Mouse (Mus musculus): ENCODE results near the gene Zg16. TPM values are rescaled to one million over a fixed set of nuclear protein-coding genes. Genes with fewer than 3 reads are reported as not detected.
"Not testable (repeated sequence)": the region's sequence is repeated elsewhere in the genome, so short reads cannot be mapped to it uniquely, and the experiment has no call there.

Gene Zg16
- polyA plus RNA-seq (2014; fragmentation: Nextera tagmentation; extraction: Ambion mirVana), result 0.30 TPM in 1 of 2 replicates, not detected in the other

DNA sequence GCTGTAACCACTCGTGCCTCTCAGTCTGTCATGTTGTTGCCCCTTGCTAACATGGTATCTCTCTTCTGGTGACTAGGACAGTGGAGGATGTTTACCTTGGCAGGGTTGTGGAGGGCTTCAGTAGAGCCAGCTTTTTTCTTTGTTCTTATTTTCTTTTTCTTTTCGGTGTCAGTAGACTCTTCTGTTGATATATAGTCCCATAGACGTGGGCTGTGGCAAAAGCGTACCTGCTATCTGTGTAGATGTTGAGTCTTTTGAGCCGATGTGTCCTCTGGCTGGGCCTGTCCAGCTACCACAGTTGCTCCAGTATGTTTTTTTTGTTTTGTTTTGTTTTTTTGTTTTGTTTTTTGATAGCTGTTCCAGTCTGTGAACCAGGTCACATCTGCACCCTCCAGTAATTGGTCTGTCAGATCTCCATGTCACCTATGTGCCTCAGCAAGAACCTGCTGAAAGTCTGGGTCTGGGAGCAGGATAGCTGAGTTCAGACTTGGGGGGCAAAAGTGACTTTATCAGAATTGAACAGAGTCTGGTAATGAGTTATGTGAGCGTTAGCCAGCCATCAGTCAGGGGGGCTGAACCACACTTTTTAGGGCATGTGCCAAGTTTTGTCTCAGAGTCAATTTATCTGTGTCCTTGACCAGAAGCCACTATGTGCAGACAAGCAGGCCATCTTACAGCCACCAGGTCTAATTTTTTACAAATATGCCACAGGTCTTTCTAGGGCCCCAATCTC is at the start of gene Zg16:
TSS of gene Zg16 (minus strand) at position 51 of the 733 bp plus-strand sequence.
- ATAC-seq (replicated peaks; ENCODE audit: low FRiP score, low TSS enrichment, low read depth), result not testable (repeated sequence)

DNA sequence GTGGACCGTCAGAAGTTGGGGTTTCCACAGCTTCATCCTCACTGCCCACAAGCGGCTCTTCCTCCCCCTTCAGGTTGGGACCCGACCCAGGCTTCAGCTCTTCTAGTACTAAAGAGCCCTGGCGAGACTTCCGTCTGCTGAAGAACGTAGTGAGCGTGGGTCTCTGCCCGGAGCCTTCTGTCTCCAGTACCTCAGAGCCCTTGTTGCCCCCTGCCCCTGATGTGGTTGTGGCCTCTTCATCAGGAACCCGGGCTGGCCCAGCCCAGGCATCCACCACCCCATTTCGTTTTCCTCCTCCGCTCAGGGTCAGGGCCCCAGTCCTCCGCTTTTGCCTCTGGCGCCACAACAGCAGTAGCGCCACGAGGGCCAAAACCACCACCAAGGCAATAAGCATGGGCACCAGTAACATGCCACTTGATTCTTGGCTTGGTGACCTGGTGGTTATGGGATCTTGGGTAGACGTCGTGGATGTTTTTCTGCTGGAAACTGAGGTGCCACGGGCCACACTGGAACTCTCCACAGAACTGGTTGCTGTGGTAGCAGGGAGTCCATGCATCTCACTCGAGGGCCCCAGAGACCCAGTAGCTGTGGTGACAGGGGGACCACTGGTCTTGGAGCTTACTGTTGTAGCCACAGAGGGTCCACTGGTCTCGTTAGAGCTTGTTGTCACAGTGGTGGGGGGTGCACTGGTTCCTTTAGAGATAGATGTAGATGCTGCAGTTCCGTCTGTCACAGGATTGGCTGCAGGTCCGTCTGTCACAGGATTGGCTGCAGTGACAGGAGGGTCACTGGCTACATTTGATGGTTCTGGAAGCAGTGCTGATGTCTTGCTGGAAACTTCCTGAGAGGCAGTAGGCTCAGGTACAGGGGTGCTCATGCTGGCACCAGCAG is 49.3 kb upstream of the Zg16 start:
- Histone ChIP-seq H3K27me3 (replicated peaks; ENCODE audit: control insufficient read depth, insufficient read depth, low read length) (no peaks in the 10 kb centered on the region), H3K4me2 (ENCODE audit: low read length) (no peak overlapping the region), H3K27ac (ENCODE audit: low read depth) (no peak overlapping the region), H3K4me1 (replicated peaks; ENCODE audit: control insufficient read depth, insufficient read depth, low read length) (no peaks in the 10 kb centered on the region), H3K4me3 (ENCODE audit: low read depth, low read length) (no peak overlapping the region), H3K9me3 (ENCODE audit: control insufficient read depth, low read length) (no peaks in the 10 kb centered on the region), H3K9ac (ENCODE audit: low read length) (no peak overlapping the region), H3K36me3 (ENCODE audit: control insufficient read depth, insufficient read depth, low read length) (no peaks in the 10 kb centered on the region)
- DNase-seq (ENCODE audit: low spot score) (no peak), ATAC-seq (replicated peaks; ENCODE audit: low FRiP score, low TSS enrichment, low read depth) (no peak)
- 85% methylated on average over 22 of the region's 22 CpGs for WGBS

More for the DNA sequence above, at the start of gene Zg16:
- peaks cover 14% of the 10 kb centered on the region for H3K4me1 ChIP-seq (replicated peaks; ENCODE audit: control insufficient read depth, insufficient read depth, low read length)
- not testable (repeated sequence) for H3K27ac ChIP-seq (ENCODE audit: low read depth); H3K9me3 ChIP-seq (ENCODE audit: control insufficient read depth, low read length); H3K36me3 ChIP-seq (ENCODE audit: control insufficient read depth, insufficient read depth, low read length); H3K9ac ChIP-seq (ENCODE audit: low read length); H3K4me2 ChIP-seq (ENCODE audit: low read length); H3K4me3 ChIP-seq (ENCODE audit: low read depth, low read length); H3K27me3 ChIP-seq (replicated peaks; ENCODE audit: control insufficient read depth, insufficient read depth, low read length); DNase-seq (ENCODE audit: low spot score)
- WGBS, result 75% methylated on average over 6 of the region's 6 CpGs

DNA sequence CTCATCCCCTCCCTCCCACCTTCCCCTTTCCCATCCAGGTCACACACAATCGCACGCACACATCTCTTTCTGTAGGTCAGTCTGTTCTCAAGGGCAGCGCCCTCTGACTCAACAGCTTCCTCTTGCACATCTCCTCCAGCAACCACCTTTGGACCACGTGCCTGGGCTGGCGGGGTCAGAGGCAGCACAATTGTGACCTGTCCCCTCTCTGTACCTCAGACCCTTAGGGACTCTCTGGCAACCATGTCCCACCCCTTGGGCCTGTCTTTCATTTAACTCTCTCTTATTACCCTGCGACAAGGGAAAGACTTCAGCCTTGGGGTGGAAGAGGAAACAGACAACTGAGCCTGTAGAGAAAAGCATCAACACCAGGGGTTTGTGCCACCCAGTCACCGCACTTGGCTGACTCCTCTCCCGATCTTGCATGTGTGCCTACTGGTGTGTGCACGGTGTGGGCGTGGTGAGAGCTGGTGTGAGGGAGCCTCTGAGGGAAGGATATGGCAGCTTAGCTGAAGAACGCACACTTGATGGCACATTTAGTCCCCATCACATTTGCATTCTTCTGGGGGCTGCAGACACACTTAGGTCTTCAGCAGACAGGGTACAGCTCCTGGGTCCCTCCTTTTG is 47.8 kb upstream of the Zg16 start:
- Histone ChIP-seq H3K4me3 (ENCODE audit: low read depth, low read length) (no peak overlapping the region), H3K4me2 (ENCODE audit: low read length) (no peak overlapping the region), H3K9ac (ENCODE audit: low read length) (no peak overlapping the region), H3K27ac (ENCODE audit: low read depth) (no peak overlapping the region), H3K36me3 (ENCODE audit: control insufficient read depth, insufficient read depth, low read length) (no peaks in the 10 kb centered on the region), H3K27me3 (replicated peaks; ENCODE audit: control insufficient read depth, insufficient read depth, low read length) (no peaks in the 10 kb centered on the region), H3K9me3 (ENCODE audit: control insufficient read depth, low read length) (no peaks in the 10 kb centered on the region), H3K4me1 (replicated peaks; ENCODE audit: control insufficient read depth, insufficient read depth, low read length) (no peaks in the 10 kb centered on the region)
- DNase-seq (ENCODE audit: low spot score), result no peak
- no peak for ATAC-seq (replicated peaks; ENCODE audit: low FRiP score, low TSS enrichment, low read depth)
- WGBS, result 77% methylated on average over 11 of the region's 11 CpGs

DNA sequence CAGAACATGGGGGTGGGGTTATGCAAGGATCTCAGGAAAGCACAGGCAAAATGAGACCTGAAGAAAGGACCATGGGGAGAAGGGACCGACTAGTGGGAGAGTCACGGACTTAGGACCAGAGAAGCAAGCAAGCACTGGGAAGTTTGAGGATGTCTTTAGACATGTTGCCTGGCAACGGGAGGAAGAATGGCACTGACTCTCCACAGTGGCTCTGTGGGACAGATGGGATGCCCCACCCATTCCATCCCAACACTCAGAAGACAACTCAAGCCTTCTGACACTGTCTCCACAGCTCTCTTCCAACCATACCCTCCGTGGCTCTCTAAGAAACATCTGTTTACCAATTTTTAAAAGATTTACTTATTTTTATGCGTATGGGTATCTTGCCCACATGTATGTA is 46.0 kb upstream of the Zg16 start:
- H3K4me1 ChIP-seq (replicated peaks; ENCODE audit: control insufficient read depth, insufficient read depth, low read length), result no peaks in the 10 kb centered on the region
- 78% methylated on average over 5 of the region's 5 CpGs for WGBS
- no peak overlapping the region for H3K27ac ChIP-seq (ENCODE audit: low read depth)
- no peaks in the 10 kb centered on the region for H3K36me3 ChIP-seq (ENCODE audit: control insufficient read depth, insufficient read depth, low read length)
- H3K9ac ChIP-seq (ENCODE audit: low read length), result no peak overlapping the region
- H3K4me2 ChIP-seq (ENCODE audit: low read length), result no peak overlapping the region
- ATAC-seq (replicated peaks; ENCODE audit: low FRiP score, low TSS enrichment, low read depth) (no peak), DNase-seq (ENCODE audit: low spot score) (no peak)
- no peaks in the 10 kb centered on the region for H3K27me3 ChIP-seq (replicated peaks; ENCODE audit: control insufficient read depth, insufficient read depth, low read length)
- no peaks in the 10 kb centered on the region for H3K9me3 ChIP-seq (ENCODE audit: control insufficient read depth, low read length)
- H3K4me3 ChIP-seq (ENCODE audit: low read depth, low read length), result no peak overlapping the region

- 15% methylated on average over 4 of the region's 4 CpGs for WGBS
- no peaks in the 10 kb centered on the region for H3K36me3 ChIP-seq (ENCODE audit: control insufficient read depth, insufficient read depth, low read length)
- no peak overlapping the region for H3K27ac ChIP-seq (ENCODE audit: low read depth)
- 0 out of 2 replicates have a peak, but pooled peaks cover 2% of the 10 kb centered on the region for H3K9me3 ChIP-seq (ENCODE audit: control insufficient read depth, low read length)
- H3K9ac ChIP-seq (ENCODE audit: low read length), result no peak overlapping the region
- ATAC-seq (replicated peaks; ENCODE audit: low FRiP score, low TSS enrichment, low read depth) (no peak), DNase-seq (ENCODE audit: low spot score) (no peak)
- H3K4me3 ChIP-seq (ENCODE audit: low read depth, low read length), result no peak overlapping the region
- H3K4me2 ChIP-seq (ENCODE audit: low read length), result no peak overlapping the region
- no peaks in the 10 kb centered on the region for H3K27me3 ChIP-seq (replicated peaks; ENCODE audit: control insufficient read depth, insufficient read depth, low read length)
- H3K4me1 ChIP-seq (replicated peaks; ENCODE audit: control insufficient read depth, insufficient read depth, low read length), result no peaks in the 10 kb centered on the region
Observed at GRCm38 (mm10) chr7:127129638-127130037, 42.5 kb upstream of the Zg16 start.

DNA sequence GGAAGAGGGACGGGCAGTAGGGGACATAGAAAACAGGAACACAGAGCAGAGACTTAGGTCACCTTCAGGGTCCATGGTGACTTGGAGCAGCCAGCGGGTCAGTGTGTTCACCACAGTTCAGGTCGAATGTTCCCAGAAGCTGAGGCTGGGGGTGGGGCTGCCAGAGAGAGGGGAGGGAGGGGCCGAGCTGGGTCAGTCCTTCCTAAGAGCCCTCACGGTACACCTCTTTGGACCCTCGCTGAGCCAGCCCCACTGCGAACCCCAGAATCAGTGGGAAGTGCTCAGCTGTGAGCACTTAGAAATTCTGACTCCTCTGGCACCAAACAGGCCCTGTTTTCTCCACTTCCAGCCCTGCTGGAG is 34.8 kb upstream of the Zg16 start, which contains the start of gene Qprt:
TSS of gene Qprt (minus strand) at position 316 of the 360 bp plus-strand sequence.
- ATAC-seq (replicated peaks; ENCODE audit: low FRiP score, low TSS enrichment, low read depth), result no peak
- H3K27ac ChIP-seq (ENCODE audit: low read depth), result no peak within 1 kb of the TSS
- 0 out of 2 replicates have a peak, but pooled peaks cover 10% of the 10 kb centered on the region for H3K27me3 ChIP-seq (replicated peaks; ENCODE audit: control insufficient read depth, insufficient read depth, low read length)
- WGBS, result 13% methylated on average over 7 of the region's 7 CpGs
- peak within 1 kb of the TSS; percentile 15; the same call in 1 of the 2 replicates for H3K4me3 ChIP-seq (ENCODE audit: low read depth, low read length)
- no peaks in the 10 kb centered on the region for H3K36me3 ChIP-seq (ENCODE audit: control insufficient read depth, insufficient read depth, low read length)
- H3K9me3 ChIP-seq (ENCODE audit: control insufficient read depth, low read length), result peaks cover 8% of the 10 kb centered on the region; the same call in 1 of the 2 replicates
- H3K4me2 ChIP-seq (ENCODE audit: low read length), result peak within 1 kb of the TSS; percentile 27; the same call in 1 of the 2 replicates
- 0 out of 2 replicates have a peak, but pooled peaks cover 4% of the 10 kb centered on the region for H3K4me1 ChIP-seq (replicated peaks; ENCODE audit: control insufficient read depth, insufficient read depth, low read length)
- no peak within 1 kb of the TSS for H3K9ac ChIP-seq (ENCODE audit: low read length)
- no peak for DNase-seq (ENCODE audit: low spot score)

- H3K36me3 ChIP-seq (ENCODE audit: control insufficient read depth, insufficient read depth, low read length), result no peaks in the 10 kb centered on the region
- H3K4me3 ChIP-seq (ENCODE audit: low read depth, low read length), result peak overlapping the region; percentile 15; the same call in 1 of the 2 replicates
- DNase-seq (ENCODE audit: low spot score) (peak; percentile 69), ATAC-seq (replicated peaks; ENCODE audit: low FRiP score, low TSS enrichment, low read depth) (peak; percentile 43; the same call in 1 of the 2 replicates)
- 0 out of 2 replicates have a peak, but pooled peaks cover 10% of the 10 kb centered on the region for H3K27me3 ChIP-seq (replicated peaks; ENCODE audit: control insufficient read depth, insufficient read depth, low read length)
- peak overlapping the region; percentile 27; the same call in 1 of the 2 replicates for H3K4me2 ChIP-seq (ENCODE audit: low read length)
- H3K27ac ChIP-seq (ENCODE audit: low read depth), result no peak overlapping the region
- peaks cover 8% of the 10 kb centered on the region; the same call in 1 of the 2 replicates for H3K9me3 ChIP-seq (ENCODE audit: control insufficient read depth, low read length)
- H3K9ac ChIP-seq (ENCODE audit: low read length), result no peak overlapping the region
- H3K4me1 ChIP-seq (replicated peaks; ENCODE audit: control insufficient read depth, insufficient read depth, low read length), result 0 out of 2 replicates have a peak, but pooled peaks cover 4% of the 10 kb centered on the region
- 18% methylated on average over 21 of the region's 21 CpGs for WGBS
Observed at GRCm38 (mm10) chr7:127121061-127121910, 34.2 kb upstream of the Zg16 start.

All from intestine, embryonic 14.5 days (tissue).